Mouse (Mus musculus) adrenal gland (tissue): Measurements from ENCODE around the gene Lmnb2.

Source experiments
- intact Hi-C: fragments of 180-260 bp; cut with DNase I; formaldehyde crosslinking; loops from one replicate; pipeline ENCODE4 v1.15.1; 2025
- long read RNA-seq, 2 experiments: library from polyadenylated mRNA; unstranded; transcript quantifications; one replicate each; pipeline ENCODE4 v2.0.0; 2020; ENCODE audit warnings: borderline replicate concordance in 1 of 2; ENCODE audit not compliant: insufficient replicate concordance in 1 of 2

Gene Lmnb2
- long read RNA-seq, experiment 1, partial matches to known transcripts: 1 of 6 reads
- long read RNA-seq, experiment 1, other reads (novel, unspliced or antisense): 1 of 6 reads
- long read RNA-seq, experiment 2: 0 reads

GRCm38 (mm10) chr10:80917779-80918434, at the start of gene Lmnb2:
Lmnb2 (minus strand) TSS chr10:80918245.
- intact Hi-C loops: loop anchor here (5.0 kb wide), 1 partner anchor 174 kb away; no protein-coding TSS in a partner anchor

GRCm38 (mm10) chr10:80967101-80967656, 49.1 kb upstream of the Lmnb2 start:
- intact Hi-C loops: no loop called here

DNA sequence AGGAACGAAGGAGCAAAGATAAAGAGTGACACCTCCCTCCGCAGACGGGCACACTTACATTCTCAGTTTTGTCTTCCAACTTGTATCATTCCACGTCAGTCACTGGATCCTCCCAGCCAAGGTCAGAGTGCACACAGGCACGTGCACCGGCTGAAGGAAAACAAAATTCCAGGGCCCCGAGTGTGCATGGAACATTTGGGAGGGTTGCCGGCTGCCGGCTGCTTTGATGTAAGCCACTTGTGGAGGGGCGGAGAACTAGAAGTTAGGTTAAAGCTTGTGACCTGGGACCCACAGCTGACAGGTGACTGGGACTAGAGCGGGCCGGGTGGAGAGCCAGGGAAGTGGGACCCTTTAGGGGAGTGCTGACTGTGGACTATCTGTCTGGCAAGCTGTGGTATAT, 48.3 kb upstream of the Lmnb2 start:
- intact Hi-C loops: no loop called here

DNA sequence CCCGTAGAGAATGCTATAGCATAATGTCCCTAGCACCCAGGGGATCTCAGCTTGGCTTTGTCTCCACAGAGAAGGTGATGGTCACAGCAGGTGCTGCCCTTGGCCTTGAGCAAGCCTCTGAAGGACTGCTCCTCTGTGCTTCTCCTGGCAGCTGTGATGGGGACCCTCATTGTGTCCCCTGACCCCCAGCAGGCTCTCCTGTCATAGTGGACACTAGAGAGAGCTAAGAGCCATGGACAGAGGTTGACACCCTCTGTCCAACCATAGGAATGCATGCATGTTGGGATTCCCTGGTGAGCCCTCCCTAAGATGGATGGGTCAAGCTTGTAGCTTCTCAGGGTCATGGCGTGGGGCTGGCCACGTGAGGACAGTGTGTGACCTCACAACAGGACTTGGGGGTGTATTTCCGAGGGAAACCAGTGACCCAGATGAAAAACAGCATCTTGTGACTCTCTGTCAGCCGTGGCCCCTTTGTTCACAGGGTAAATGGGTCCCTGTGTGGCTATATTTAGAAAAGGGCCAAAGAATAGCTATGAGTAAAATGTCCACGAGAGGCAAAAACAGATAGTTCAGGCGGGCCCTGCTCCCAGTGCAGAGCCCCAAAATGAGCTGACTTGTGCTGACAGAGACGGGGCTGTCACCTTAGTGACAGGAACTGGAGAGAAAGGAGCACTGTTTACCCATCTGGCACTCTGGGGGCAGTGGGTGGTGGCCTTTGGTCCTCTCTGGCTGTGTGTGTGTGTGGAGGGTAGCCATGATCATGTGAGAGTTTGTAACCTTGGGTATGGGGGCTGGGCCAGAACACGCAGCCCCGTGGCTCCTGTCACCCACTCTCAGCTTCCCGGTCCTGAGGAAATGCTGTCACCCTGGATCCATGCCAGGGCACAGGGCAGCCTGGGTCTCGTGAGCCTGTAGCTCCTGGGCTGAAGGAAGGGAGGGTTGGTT, 45.3 kb upstream of the Lmnb2 start:
- intact Hi-C loops: no loop called here

DNA sequence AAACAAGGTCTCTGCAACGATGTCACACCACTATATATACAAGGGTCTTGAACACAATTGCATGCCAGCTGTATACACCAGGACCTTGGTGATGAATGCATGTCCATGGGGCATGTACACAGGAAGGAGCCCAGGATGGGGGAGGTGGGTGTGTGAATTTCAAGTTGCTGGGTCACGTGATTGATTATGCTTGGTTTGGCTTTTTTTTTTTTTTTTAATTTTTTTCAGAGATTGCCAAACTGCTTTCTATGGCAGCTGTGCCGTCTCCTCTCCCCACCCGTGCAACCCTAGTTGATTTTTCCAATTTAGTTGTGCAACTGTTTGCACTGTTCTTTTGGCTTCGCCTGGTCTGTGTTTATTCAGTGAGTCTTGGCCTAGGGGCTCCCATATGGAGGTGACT, 44.5 kb upstream of the Lmnb2 start:
- intact Hi-C loops: no loop called here

GRCm38 (mm10) chr10:80962051-80962472, 44.0 kb upstream of the Lmnb2 start:
- intact Hi-C loops: no loop called here

- intact Hi-C loops: no loop called here
Observed at GRCm38 (mm10) chr10:80960551-80961508, 42.8 kb upstream of the Lmnb2 start.

GRCm38 (mm10) chr10:80958979-80959637, 41.1 kb upstream of the Lmnb2 start:
- intact Hi-C loops: no loop called here

DNA sequence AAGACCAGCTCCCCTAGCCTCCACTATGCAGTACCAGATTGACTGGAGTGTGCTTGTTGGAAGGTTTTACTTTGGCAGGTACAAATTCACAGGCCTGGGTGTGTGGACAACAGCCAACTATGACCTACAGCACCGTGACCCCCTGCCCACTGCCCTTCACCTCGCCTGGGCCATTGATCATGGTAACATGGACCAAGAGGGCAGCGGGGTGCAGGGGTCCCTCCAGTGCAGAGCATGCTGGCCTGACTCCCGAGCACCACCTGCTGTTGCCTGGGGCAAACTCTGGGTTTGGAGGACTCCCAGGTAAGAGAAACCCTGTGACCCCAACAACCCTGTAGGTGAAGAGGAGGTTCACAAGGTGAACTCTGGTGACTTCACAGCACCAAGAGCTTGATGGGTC, 39.7 kb upstream of the Lmnb2 start:
- intact Hi-C loops: no loop called here

- intact Hi-C loops: no loop called here
Observed at GRCm38 (mm10) chr10:80956901-80957300, 38.9 kb upstream of the Lmnb2 start.

GRCm38 (mm10) chr10:80956385-80956784, 38.3 kb upstream of the Lmnb2 start:
- intact Hi-C loops: no loop called here

DNA sequence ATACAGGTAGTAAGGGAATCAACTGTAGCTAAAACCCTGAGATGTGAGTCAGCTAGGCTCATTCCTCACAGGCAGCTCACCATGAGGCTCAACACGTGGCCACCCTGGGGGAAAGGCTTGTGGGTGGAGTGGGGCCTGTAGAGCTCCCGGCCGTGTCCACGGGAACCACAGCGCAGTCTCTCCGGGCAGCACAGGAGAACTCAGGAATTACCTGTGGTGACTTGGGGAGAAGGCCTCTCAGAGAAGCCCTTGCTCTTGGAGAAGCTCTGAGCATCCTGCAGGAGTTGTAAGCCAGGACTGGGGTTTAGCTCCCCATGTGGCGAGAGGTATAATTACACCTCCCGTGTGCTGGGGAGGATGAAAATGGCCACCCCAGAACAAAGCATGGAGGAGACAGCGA, 37.5 kb upstream of the Lmnb2 start:
- intact Hi-C loops: no loop called here

DNA sequence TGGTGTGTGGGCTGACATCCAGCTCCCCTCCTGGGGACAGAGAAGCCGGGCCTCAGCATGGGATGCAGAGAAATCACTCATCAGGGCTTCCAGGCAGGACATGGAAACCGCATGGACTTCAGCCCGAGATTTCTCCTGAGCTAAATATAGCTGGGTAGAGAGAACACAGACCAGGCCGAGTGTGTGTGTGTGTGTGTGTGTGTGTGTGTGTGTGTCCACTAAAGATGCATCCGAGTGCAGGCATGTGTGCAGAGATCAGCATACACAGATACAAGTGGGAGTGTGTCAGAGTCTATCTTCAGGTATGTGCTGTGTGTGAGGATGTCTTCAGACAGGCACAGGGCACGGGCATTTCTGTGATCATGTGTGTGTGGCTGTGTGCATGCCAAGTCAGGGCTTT, 36.8 kb upstream of the Lmnb2 start:
- intact Hi-C loops: no loop called here

DNA sequence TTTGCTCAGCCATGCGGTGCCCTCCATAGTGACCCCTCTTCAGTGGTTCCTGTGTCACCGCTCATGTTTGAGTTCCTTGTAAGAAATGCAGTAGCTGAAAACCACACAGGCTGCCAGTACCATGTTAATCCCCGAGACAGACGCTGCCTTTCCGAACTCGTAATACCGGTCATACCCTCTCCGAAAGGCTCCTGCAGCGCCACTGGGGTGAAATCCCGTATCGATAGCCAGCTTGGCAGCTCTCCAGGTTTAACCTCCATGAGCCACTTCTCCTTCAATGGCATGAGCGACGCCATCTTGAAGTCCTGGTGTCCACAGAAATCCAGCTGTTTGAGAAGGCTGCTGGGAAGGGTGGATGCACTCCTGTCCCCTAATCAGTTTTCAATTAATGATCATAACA, 36.4 kb upstream of the Lmnb2 start:
- intact Hi-C loops: no loop called here

GRCm38 (mm10) chr10:80952449-80952848, 34.4 kb upstream of the Lmnb2 start:
- intact Hi-C loops: no loop called here

DNA sequence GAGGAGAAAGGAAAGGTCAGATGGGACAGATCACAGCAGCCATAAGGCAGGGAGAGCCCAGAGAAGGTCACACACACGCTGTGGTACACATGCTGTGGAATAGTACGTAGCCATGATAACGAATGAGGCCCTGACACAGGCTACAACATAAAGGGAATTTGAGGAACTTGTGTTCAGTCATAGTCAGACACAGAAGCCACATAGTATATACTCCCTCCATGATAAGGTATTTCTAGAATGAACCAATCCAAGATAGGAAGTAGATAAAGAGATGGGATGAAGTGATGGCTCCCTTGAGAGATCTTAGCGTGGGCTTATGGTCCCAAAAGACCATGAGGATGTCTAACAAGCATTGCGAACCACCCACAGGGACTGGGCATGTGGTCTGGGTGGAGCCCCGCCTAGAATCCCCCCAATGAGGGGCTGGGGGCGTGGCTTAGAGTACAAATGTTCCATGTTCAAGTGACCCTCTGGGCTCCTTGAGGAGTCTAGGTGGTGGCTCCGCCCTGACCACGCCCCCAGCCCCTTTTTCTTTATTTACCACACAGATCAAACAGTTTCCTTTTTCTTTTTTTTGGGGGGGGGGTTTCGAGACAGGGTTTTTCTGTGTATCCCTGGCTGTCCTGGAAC, 33.8 kb upstream of the Lmnb2 start:
- intact Hi-C loops: no loop called here

DNA sequence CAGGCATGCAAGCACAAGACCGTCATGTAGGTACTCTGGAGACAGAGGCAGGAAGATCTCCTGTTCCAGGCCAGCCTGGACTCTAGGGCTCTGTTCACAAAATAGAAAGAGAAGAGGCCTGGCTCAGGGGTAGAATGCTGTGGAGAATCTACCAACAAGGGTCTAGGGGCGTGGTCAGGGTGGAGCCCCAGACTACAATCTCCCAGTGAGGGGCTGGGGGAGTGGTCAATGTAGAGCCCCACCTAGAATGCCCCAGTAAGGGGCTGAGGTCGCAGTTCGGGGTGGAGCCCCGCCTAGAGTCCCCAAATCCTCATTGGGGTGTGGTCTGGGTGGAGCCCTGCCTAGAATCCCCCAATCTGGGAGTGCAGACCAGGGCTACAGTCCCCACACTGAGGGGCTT, 32.3 kb upstream of the Lmnb2 start:
- intact Hi-C loops: no loop called here

GRCm38 (mm10) chr10:80949081-80949480, 31.0 kb upstream of the Lmnb2 start:
- intact Hi-C loops: no loop called here

DNA sequence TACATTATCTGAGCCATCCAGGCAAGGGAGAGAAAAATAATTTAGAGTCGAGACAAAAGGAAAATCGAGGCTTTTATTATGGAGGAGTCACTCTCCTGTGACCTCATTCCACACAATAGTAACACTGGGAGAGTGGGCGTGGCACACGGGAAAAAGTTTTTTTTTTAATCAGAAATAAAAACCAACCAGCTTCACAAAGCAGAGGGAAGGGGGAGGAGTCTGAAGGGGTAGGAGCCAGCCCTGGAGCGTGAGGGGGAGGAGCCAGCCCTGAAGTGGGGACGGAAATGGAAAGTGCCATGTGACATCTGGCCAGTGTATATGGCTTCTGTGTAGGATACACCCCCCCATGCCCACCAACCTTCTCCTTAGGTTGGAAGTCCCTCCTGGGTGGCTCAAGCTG, 30.5 kb upstream of the Lmnb2 start:
- intact Hi-C loops: no loop called here

GRCm38 (mm10) chr10:80947802-80948201, 29.8 kb upstream of the Lmnb2 start:
- intact Hi-C loops: no loop called here
